Mouse (Mus musculus): ENCODE measurements around the gene Vcl. TPM values are rescaled to one million over a fixed set of nuclear protein-coding genes. Genes with fewer than 3 reads are reported as not detected.

The Vcl gene
- polyA plus RNA-seq, 1 experiment = 30.6 TPM

- H3K27ac ChIP-seq (ENCODE audit: insufficient read depth, low read depth, low read length) = no peak overlapping the region
- 0 out of 2 replicates have a peak, but pooled peaks cover 11% of the 10 kb centered on the region for H3K4me1 ChIP-seq (ENCODE audit: control insufficient read depth, insufficient read depth, low read length)
- no peaks in the 10 kb centered on the region for H3K27me3 ChIP-seq (replicated peaks; ENCODE audit: control insufficient read depth, insufficient read depth, low read length)
- H3K4me3 ChIP-seq (ENCODE audit: insufficient read depth, low read depth, low read length) = no peak overlapping the region
- 91% methylated on average over 4 of the region's 4 CpGs for WGBS
- H3K36me3 ChIP-seq (ENCODE audit: control insufficient read depth, insufficient read depth, low read length) = no peaks in the 10 kb centered on the region
- TF ChIP-seq POLR2A (IDR thresholded peaks at IDR 0.05; ENCODE audit: low read depth, low read length) (no peak), CTCF (conservative IDR thresholded peaks at IDR 0.05; ENCODE audit: insufficient read depth, insufficient read length, low read depth, low read length) (no peak)
- DNase-seq = no peak
Measured at GRCm38 (mm10) chr14:20927470-20928307, 1.5 kb upstream of the Vcl start.

GRCm38 (mm10) chr14:20928308-20928685 is 901 bp upstream of the Vcl start:
- no peak for TF ChIP-seq POLR2A (IDR thresholded peaks at IDR 0.05; ENCODE audit: low read depth, low read length)
- no peak for TF ChIP-seq CTCF (conservative IDR thresholded peaks at IDR 0.05; ENCODE audit: insufficient read depth, insufficient read length, low read depth, low read length)
- Histone ChIP-seq H3K36me3 (ENCODE audit: control insufficient read depth, insufficient read depth, low read length) (no peaks in the 10 kb centered on the region), H3K27me3 (replicated peaks; ENCODE audit: control insufficient read depth, insufficient read depth, low read length) (no peaks in the 10 kb centered on the region), H3K27ac (ENCODE audit: insufficient read depth, low read depth, low read length) (no peak overlapping the region; the same call in 1 of the 2 replicates), H3K4me1 (ENCODE audit: control insufficient read depth, insufficient read depth, low read length) (0 out of 2 replicates have a peak, but pooled peaks cover 11% of the 10 kb centered on the region), H3K4me3 (ENCODE audit: insufficient read depth, low read depth, low read length) (no peak overlapping the region)
- DNase-seq = no peak
- 43% methylated on average over 4 of the region's 4 CpGs for WGBS

GRCm38 (mm10) chr14:20929814-20930434 is 726 bp downstream of the Vcl start:
- Histone ChIP-seq H3K36me3 (ENCODE audit: control insufficient read depth, insufficient read depth, low read length) (no peaks in the 10 kb centered on the region), H3K27ac (ENCODE audit: insufficient read depth, low read depth, low read length) (peak overlapping the region; percentile 79), H3K4me1 (ENCODE audit: control insufficient read depth, insufficient read depth, low read length) (0 out of 2 replicates have a peak, but pooled peaks cover 11% of the 10 kb centered on the region), H3K27me3 (replicated peaks; ENCODE audit: control insufficient read depth, insufficient read depth, low read length) (no peaks in the 10 kb centered on the region; the same call in 1 of the 2 replicates), H3K4me3 (ENCODE audit: insufficient read depth, low read depth, low read length) (peak overlapping the region; percentile 92)
- peak; percentile 58 for DNase-seq
- no peak for TF ChIP-seq POLR2A (IDR thresholded peaks at IDR 0.05; ENCODE audit: low read depth, low read length)
- no peak for TF ChIP-seq CTCF (conservative IDR thresholded peaks at IDR 0.05; ENCODE audit: insufficient read depth, insufficient read length, low read depth, low read length)
- under 1% methylated on average over 19 of the region's 19 CpGs for WGBS

GRCm38 (mm10) chr14:20930481-20931391 is 1.5 kb downstream of the Vcl start:
- 18% methylated on average over 8 of the region's 8 CpGs for WGBS
- DNase-seq = peak; percentile 13
- Histone ChIP-seq H3K27ac (ENCODE audit: insufficient read depth, low read depth, low read length) (0 out of 2 replicates have a peak overlapping the region, but pooled peaks have one; percentile 1), H3K4me1 (ENCODE audit: control insufficient read depth, insufficient read depth, low read length) (0 out of 2 replicates have a peak, but pooled peaks cover 11% of the 10 kb centered on the region), H3K27me3 (replicated peaks; ENCODE audit: control insufficient read depth, insufficient read depth, low read length) (no peaks in the 10 kb centered on the region; the same call in 1 of the 2 replicates), H3K4me3 (ENCODE audit: insufficient read depth, low read depth, low read length) (peak overlapping the region; percentile 92), H3K36me3 (ENCODE audit: control insufficient read depth, insufficient read depth, low read length) (no peaks in the 10 kb centered on the region)
- no peak for TF ChIP-seq POLR2A (IDR thresholded peaks at IDR 0.05; ENCODE audit: low read depth, low read length)
- TF ChIP-seq CTCF (conservative IDR thresholded peaks at IDR 0.05; ENCODE audit: insufficient read depth, insufficient read length, low read depth, low read length) = no peak

- Histone ChIP-seq H3K36me3 (ENCODE audit: control insufficient read depth, insufficient read depth, low read length) (no peaks in the 10 kb centered on the region), H3K4me3 (ENCODE audit: insufficient read depth, low read depth, low read length) (no peak overlapping the region), H3K4me1 (ENCODE audit: control insufficient read depth, insufficient read depth, low read length) (no peaks in the 10 kb centered on the region), H3K27ac (ENCODE audit: insufficient read depth, low read depth, low read length) (no peak overlapping the region), H3K27me3 (replicated peaks; ENCODE audit: control insufficient read depth, insufficient read depth, low read length) (no peaks in the 10 kb centered on the region; the same call in 1 of the 2 replicates)
- no peak for DNase-seq
- no peak for TF ChIP-seq CTCF (conservative IDR thresholded peaks at IDR 0.05; ENCODE audit: insufficient read depth, insufficient read length, low read depth, low read length)
- WGBS = 46% methylated on average over 2 of the region's 2 CpGs
Measured at GRCm38 (mm10) chr14:20938424-20938823, 9.2 kb downstream of the Vcl start.

GRCm38 (mm10) chr14:20938860-20939259 is 9.7 kb downstream of the Vcl start:
- H3K27ac ChIP-seq (ENCODE audit: insufficient read depth, low read depth, low read length) = no peak overlapping the region
- H3K4me3 ChIP-seq (ENCODE audit: insufficient read depth, low read depth, low read length) = no peak overlapping the region
- 46% methylated on average over 1 of the region's 1 CpGs for WGBS

More at GRCm38 (mm10) chr14:20938860-20939259, 9.7 kb downstream of the Vcl start:
- Histone ChIP-seq H3K27me3 (replicated peaks; ENCODE audit: control insufficient read depth, insufficient read depth, low read length) (no peaks in the 10 kb centered on the region; the same call in 1 of the 2 replicates), H3K4me1 (ENCODE audit: control insufficient read depth, insufficient read depth, low read length) (no peaks in the 10 kb centered on the region), H3K36me3 (ENCODE audit: control insufficient read depth, insufficient read depth, low read length) (no peaks in the 10 kb centered on the region)
- no peak for DNase-seq
- TF ChIP-seq POLR2A (IDR thresholded peaks at IDR 0.05; ENCODE audit: low read depth, low read length) (no peak), CTCF (conservative IDR thresholded peaks at IDR 0.05; ENCODE audit: insufficient read depth, insufficient read length, low read depth, low read length) (no peak)

Measured in kidney, adult 2 months (tissue).